Mouse (Mus musculus) forebrain, embryonic 10.5 days (tissue): ENCODE data around the gene Fam155a. TPM values are rescaled to one million over a fixed set of nuclear protein-coding genes. Genes with fewer than 3 reads are reported as not detected.

Source experiments
- DNase-seq: peaks from one replicate; pipeline ENCODE4 v3.0.0-alpha.2; 2017; ENCODE audit warnings: low spot score; ENCODE audit errors: extremely low spot score
- H3K27ac ChIP-seq: fragments of 300-500 bp; sonication (generic); 2 replicates; pipeline ENCODE4 v1.5.1; 2016; ENCODE audit warnings: mild to moderate bottlenecking
- H3K27me3 ChIP-seq: fragments of 300-500 bp; sonication (generic); 2 replicates; pipeline ENCODE4 v1.6.1; 2016; ENCODE audit warnings: mild to moderate bottlenecking; ENCODE audit not compliant: poor library complexity, severe bottlenecking
- H3K36me3 ChIP-seq: fragments of 300-500 bp; sonication (generic); replicated peaks from 2 replicates; pipeline ENCODE4 v1.6.1; 2016; ENCODE audit warnings: mild to moderate bottlenecking, moderate library complexity
- H3K4me1 ChIP-seq: fragments of 300-500 bp; sonication (generic); 2 replicates; pipeline ENCODE4 v1.6.1; 2016
- H3K4me3 ChIP-seq: fragments of 300-500 bp; sonication (generic); 2 replicates; pipeline ENCODE4 v1.5.1; 2016; ENCODE audit warnings: mild to moderate bottlenecking, moderate library complexity
- H3K9me3 ChIP-seq: fragments of 300-500 bp; sonication (generic); 2 replicates; pipeline ENCODE4 v1.6.1; 2016; ENCODE audit warnings: mild to moderate bottlenecking, moderate library complexity
- WGBS: fragments of 180-500 bp; shearing (Covaris S2); methylation state at CpG from one replicate; pipeline ENCODE4 v1.1.7; 2016; 5-methylcytosine and 5-hydroxymethylcytosine counted together
- polyA plus RNA-seq: library from polyadenylated mRNA; unstranded; fragments of >200 nt; fragmentation: Nextera tagmentation; extraction: Ambion mirVana; gene quantifications from 2 replicates; pipeline ENCODE4 v1.2.1, GENCODE M21; 2016

Fam155a gene
- polyA plus RNA-seq, 1 experiment from 2014 or later, result 0.53 TPM

GRCm38 (mm10) chr8:9535730-9536372 lies 235.1 kb downstream of the Fam155a start:
- DNase-seq, result no peak
- no peak overlapping the region for H3K4me3 ChIP-seq
- no peaks in the 10 kb centered on the region for H3K9me3 ChIP-seq
- no peaks in the 10 kb centered on the region for H3K36me3 ChIP-seq
- H3K27me3 ChIP-seq, result no peaks in the 10 kb centered on the region
- no peaks in the 10 kb centered on the region for H3K4me1 ChIP-seq
- no peak overlapping the region for H3K27ac ChIP-seq
- WGBS, result 85% methylated on average over 5 of the region's 5 CpGs

GRCm38 (mm10) chr8:9526515-9526914 lies 244.4 kb downstream of the Fam155a start:
- Histone ChIP-seq H3K4me1 (no peaks in the 10 kb centered on the region), H3K27ac (no peak overlapping the region), H3K36me3 (no peaks in the 10 kb centered on the region), H3K4me3 (no peak overlapping the region), H3K9me3 (no peaks in the 10 kb centered on the region), H3K27me3 (no peaks in the 10 kb centered on the region)
- whole genome bisulfite sequencing, result 89% methylated on average over 3 of the region's 3 CpGs
- DNase-seq, result no peak

- H3K9me3 ChIP-seq, result no peaks in the 10 kb centered on the region
- no peak overlapping the region for H3K27ac ChIP-seq
- no peaks in the 10 kb centered on the region for H3K36me3 ChIP-seq
- 92% methylated on average over 2 of the region's 2 CpGs for WGBS
- H3K4me3 ChIP-seq, result no peak overlapping the region
- no peaks in the 10 kb centered on the region for H3K27me3 ChIP-seq
- DNase-seq, result no peak
- H3K4me1 ChIP-seq, result peaks cover 5% of the 10 kb centered on the region; the same call in 1 of the 2 replicates
Observed at GRCm38 (mm10) chr8:9521577-9521976, 249.4 kb downstream of the Fam155a start.

- Histone ChIP-seq H3K27me3 (no peaks in the 10 kb centered on the region), H3K4me3 (no peak overlapping the region), H3K36me3 (no peaks in the 10 kb centered on the region), H3K4me1 (peaks cover 5% of the 10 kb centered on the region), H3K9me3 (no peaks in the 10 kb centered on the region), H3K27ac (no peak overlapping the region)
- WGBS, result 69% methylated on average over 6 of the region's 6 CpGs
- no peak for DNase-seq
Observed at GRCm38 (mm10) chr8:9500751-9501150, 270.2 kb downstream of the Fam155a start.

- DNase-seq, result no peak
- WGBS, result 59% methylated on average over 1 of the region's 1 CpGs
- Histone ChIP-seq H3K27me3 (no peaks in the 10 kb centered on the region), H3K9me3 (no peaks in the 10 kb centered on the region), H3K36me3 (no peaks in the 10 kb centered on the region), H3K27ac (no peak overlapping the region), H3K4me3 (no peak overlapping the region), H3K4me1 (no peaks in the 10 kb centered on the region; the same call in 1 of the 2 replicates)
Observed at GRCm38 (mm10) chr8:9494225-9494598, 276.7 kb downstream of the Fam155a start.

- H3K9me3 ChIP-seq, result no peaks in the 10 kb centered on the region
- no peak overlapping the region for H3K4me3 ChIP-seq
- no peak for DNase-seq
- no peaks in the 10 kb centered on the region for H3K36me3 ChIP-seq
- no peaks in the 10 kb centered on the region; the same call in 1 of the 2 replicates for H3K4me1 ChIP-seq
- no peak overlapping the region for H3K27ac ChIP-seq
- 65% methylated on average over 8 of the region's 8 CpGs for WGBS
- H3K27me3 ChIP-seq, result no peaks in the 10 kb centered on the region
Observed at GRCm38 (mm10) chr8:9493557-9494224, 277.3 kb downstream of the Fam155a start.

- H3K9me3 ChIP-seq, result no peaks in the 10 kb centered on the region
- no peaks in the 10 kb centered on the region for H3K27me3 ChIP-seq
- no peak overlapping the region for H3K27ac ChIP-seq
- WGBS, result 73% methylated on average over 5 of the region's 5 CpGs
- DNase-seq, result no peak
- no peaks in the 10 kb centered on the region for H3K36me3 ChIP-seq
- no peaks in the 10 kb centered on the region for H3K4me1 ChIP-seq
- no peak overlapping the region for H3K4me3 ChIP-seq
Observed at GRCm38 (mm10) chr8:9482565-9482964, 288.4 kb downstream of the Fam155a start.

GRCm38 (mm10) chr8:9471290-9471689 lies 299.7 kb downstream of the Fam155a start:
- WGBS, result 83% methylated on average over 5 of the region's 5 CpGs

GRCm38 (mm10) chr8:9470114-9470513 lies 300.8 kb downstream of the Fam155a start:
- no peak overlapping the region for H3K4me3 ChIP-seq
- no peaks in the 10 kb centered on the region for H3K9me3 ChIP-seq
- no peaks in the 10 kb centered on the region for H3K36me3 ChIP-seq
- H3K4me1 ChIP-seq, result no peaks in the 10 kb centered on the region
- 84% methylated on average over 3 of the region's 3 CpGs for WGBS
- H3K27me3 ChIP-seq, result no peaks in the 10 kb centered on the region
- DNase-seq, result no peak
- no peak overlapping the region for H3K27ac ChIP-seq

More at GRCm38 (mm10) chr8:9471290-9471689, 299.7 kb downstream of the Fam155a start:
- H3K9me3 ChIP-seq, result no peaks in the 10 kb centered on the region
- DNase-seq, result no peak
- H3K4me3 ChIP-seq, result no peak overlapping the region
- no peaks in the 10 kb centered on the region for H3K36me3 ChIP-seq
- H3K27ac ChIP-seq, result no peak overlapping the region
- H3K4me1 ChIP-seq, result no peaks in the 10 kb centered on the region
- H3K27me3 ChIP-seq, result no peaks in the 10 kb centered on the region

GRCm38 (mm10) chr8:9461111-9461510 lies 309.9 kb downstream of the Fam155a start:
- H3K36me3 ChIP-seq, result no peaks in the 10 kb centered on the region
- H3K27ac ChIP-seq, result no peak overlapping the region
- DNase-seq, result no peak
- no peak overlapping the region for H3K4me3 ChIP-seq
- WGBS, result 75% methylated on average over 4 of the region's 4 CpGs
- peaks cover 10% of the 10 kb centered on the region for H3K4me1 ChIP-seq
- H3K9me3 ChIP-seq, result no peaks in the 10 kb centered on the region
- no peaks in the 10 kb centered on the region for H3K27me3 ChIP-seq

- Histone ChIP-seq H3K27me3 (no peaks in the 10 kb centered on the region), H3K4me3 (no peak overlapping the region), H3K9me3 (no peaks in the 10 kb centered on the region), H3K36me3 (no peaks in the 10 kb centered on the region), H3K4me1 (peaks cover 14% of the 10 kb centered on the region), H3K27ac (no peak overlapping the region)
- WGBS, result 90% methylated on average over 2 of the region's 2 CpGs
- DNase-seq, result no peak
Observed at GRCm38 (mm10) chr8:9460707-9461106, 310.3 kb downstream of the Fam155a start.

- Histone ChIP-seq H3K27ac (no peak overlapping the region), H3K36me3 (no peaks in the 10 kb centered on the region), H3K4me1 (peaks cover 16% of the 10 kb centered on the region), H3K27me3 (no peaks in the 10 kb centered on the region), H3K9me3 (no peaks in the 10 kb centered on the region), H3K4me3 (no peak overlapping the region)
- no peak for DNase-seq
- 89% methylated on average over 11 of the region's 11 CpGs for WGBS
Observed at GRCm38 (mm10) chr8:9458614-9459013, 312.3 kb downstream of the Fam155a start.

- DNase-seq, result no peak
- H3K4me1 ChIP-seq, result peaks cover 16% of the 10 kb centered on the region
- no peaks in the 10 kb centered on the region for H3K36me3 ChIP-seq
- H3K27me3 ChIP-seq, result no peaks in the 10 kb centered on the region
- no peaks in the 10 kb centered on the region for H3K9me3 ChIP-seq
- H3K27ac ChIP-seq, result no peak overlapping the region
- H3K4me3 ChIP-seq, result no peak overlapping the region
- WGBS, result 80% methylated on average over 4 of the region's 4 CpGs
Observed at GRCm38 (mm10) chr8:9455138-9455537, 315.8 kb downstream of the Fam155a start.
